Mouse (Mus musculus) ES-CJ7 (cell line): ENCODE measurements at regions not wholly inside any gene's neighbourhood (a gene's known extent, or its start where the extent isn't known, plus 50 kb on each side); places are given as distances from the start of the nearest gene placed in this dataset.

ENCODE experiments used
- DNase-seq: peaks from one replicate; pipeline ENCODE4 v3.0.0; 2011; ENCODE audit warnings: low read depth, low spot score

- DNase-seq, result no peak
These were observed 341.1 kb upstream of the Cd180 start for GRCm38 (mm10) chr13:102352073-102352854.

GRCm38 (mm10) chr13:102355569-102355968 is 337.8 kb upstream of the Cd180 start:
- DNase-seq, result no peak

- no peak for DNase-seq
These were observed 320.8 kb upstream of the Cd180 start for GRCm38 (mm10) chr13:102372451-102373082.

GRCm38 (mm10) chr13:102380667-102381066 is 312.7 kb upstream of the Cd180 start:
- no peak for DNase-seq

- no peak for DNase-seq
These were observed 301.4 kb upstream of the Cd180 start for GRCm38 (mm10) chr13:102391911-102392310.

GRCm38 (mm10) chr13:102392868-102393661 is 300.3 kb upstream of the Cd180 start:
- DNase-seq, result no peak

GRCm38 (mm10) chr13:102393662-102393970 is 299.7 kb upstream of the Cd180 start:
- DNase-seq, result no peak

- no peak for DNase-seq
These were observed 299.3 kb upstream of the Cd180 start for GRCm38 (mm10) chr13:102394057-102394456.

- DNase-seq, result no peak
These were observed 295.9 kb upstream of the Cd180 start for GRCm38 (mm10) chr13:102397411-102397810.

- no peak for DNase-seq
These were observed 281.5 kb upstream of the Cd180 start for GRCm38 (mm10) chr13:102411840-102412239.

GRCm38 (mm10) chr13:102434372-102434954 is 258.9 kb upstream of the Cd180 start:
- DNase-seq, result no peak

GRCm38 (mm10) chr13:102442676-102443075 is 250.7 kb upstream of the Cd180 start:
- DNase-seq, result no peak

- no peak for DNase-seq
These were observed 246.0 kb upstream of the Cd180 start for GRCm38 (mm10) chr13:102447310-102447709.

GRCm38 (mm10) chr13:102449416-102450121 is 243.8 kb upstream of the Cd180 start:
- DNase-seq, result no peak

GRCm38 (mm10) chr13:102451176-102451575 is 242.2 kb upstream of the Cd180 start:
- DNase-seq, result no peak

GRCm38 (mm10) chr13:102458711-102459110 is 234.6 kb upstream of the Cd180 start:
- no peak for DNase-seq

GRCm38 (mm10) chr13:102463993-102464392 is 229.4 kb upstream of the Cd180 start:
- no peak for DNase-seq

GRCm38 (mm10) chr13:102481906-102482305 is 211.5 kb upstream of the Cd180 start:
- DNase-seq, result no peak

- DNase-seq, result no peak
These were observed 210.9 kb upstream of the Cd180 start for GRCm38 (mm10) chr13:102482451-102482850.

- no peak for DNase-seq
These were observed 205.8 kb upstream of the Cd180 start for GRCm38 (mm10) chr13:102487416-102488097.

GRCm38 (mm10) chr13:102491370-102491769 is 202.0 kb upstream of the Cd180 start:
- no peak for DNase-seq
